Mouse (Mus musculus): ENCODE results near the gene Gnaq.

The Gnaq gene

GRCm38 (mm10) chr19:16384094-16384493 is 251.5 kb downstream of the Gnaq start:
- 88% methylated on average over 6 of the region's 6 CpGs for WGBS

- 63% methylated on average over 11 of the region's 11 CpGs for WGBS
Observed at GRCm38 (mm10) chr19:16384957-16385356, 252.3 kb downstream of the Gnaq start.

GRCm38 (mm10) chr19:16386514-16386913 is 253.9 kb downstream of the Gnaq start:
- WGBS = 32% methylated on average over 6 of the region's 6 CpGs

- WGBS = 76% methylated on average over 6 of the region's 6 CpGs
Observed at GRCm38 (mm10) chr19:16390192-16390795, 257.7 kb downstream of the Gnaq start.

- WGBS = 92% methylated on average over 5 of the region's 5 CpGs
Observed at GRCm38 (mm10) chr19:16394381-16394780, 261.8 kb downstream of the Gnaq start.

- WGBS = 91% methylated on average over 6 of the region's 6 CpGs
Observed at GRCm38 (mm10) chr19:16403101-16403500, 270.5 kb downstream of the Gnaq start.

- WGBS = 74% methylated on average over 1 of the region's 1 CpGs
Observed at GRCm38 (mm10) chr19:16407727-16408126, 275.1 kb downstream of the Gnaq start.

GRCm38 (mm10) chr19:16418086-16418663 is 285.5 kb downstream of the Gnaq start:
- WGBS = 93% methylated on average over 5 of the region's 5 CpGs

- 82% methylated on average over 2 of the region's 2 CpGs for WGBS
Observed at GRCm38 (mm10) chr19:16425596-16425995, 293.0 kb downstream of the Gnaq start.

- 84% methylated on average over 8 of the region's 8 CpGs for WGBS
Observed at GRCm38 (mm10) chr19:16431368-16431767, 298.7 kb downstream of the Gnaq start.

GRCm38 (mm10) chr19:16434879-16435278 is 302.2 kb downstream of the Gnaq start:
- WGBS = 7% methylated on average over 9 of the region's 9 CpGs

GRCm38 (mm10) chr19:16435531-16436231 is 303.1 kb downstream of the Gnaq start, which contains the start of gene Gna14:
Gene Gna14, plus strand, starts transcription at chr19:16435762.
- WGBS = 2% methylated on average over 27 of the region's 27 CpGs

- WGBS = 12% methylated on average over 61 of the region's 61 CpGs
Observed at GRCm38 (mm10) chr19:16436335-16437169, 303.9 kb downstream of the Gnaq start.
